Mouse (Mus musculus) midbrain, embryonic 15.5 days (tissue): ENCODE measurements around the gene Elmo2. TPM values are rescaled to one million over a fixed set of nuclear protein-coding genes. Genes with fewer than 3 reads are reported as not detected.
A peak's percentile ranks its signal among the peaks of the same experiment; 100 is the strongest.

Source experiments
- ATAC-seq: fragments of 200-750 bp; cut with Nextera tagmentation; replicated peaks from 2 replicates; pipeline ENCODE4 v1.8.0; 2017; ENCODE audit warnings: moderate TSS enrichment
- H3K27ac ChIP-seq: fragments of 300-500 bp; sonication (generic); 2 replicates; pipeline ENCODE4 v1.5.1; 2015; ENCODE audit warnings: mild to moderate bottlenecking, inconsistent platforms
- H3K27me3 ChIP-seq: fragments of 300-500 bp; sonication (generic); replicated peaks from 2 replicates; pipeline ENCODE4 v1.6.1; 2015; ENCODE audit warnings: inconsistent platforms
- H3K36me3 ChIP-seq: fragments of 300-500 bp; sonication (generic); replicated peaks from 2 replicates; pipeline ENCODE4 v1.6.1; 2015; ENCODE audit warnings: inconsistent platforms
- H3K4me1 ChIP-seq: fragments of 300-500 bp; sonication (generic); 2 replicates; pipeline ENCODE4 v1.6.1; 2015; ENCODE audit warnings: inconsistent platforms
- H3K4me2 ChIP-seq: fragments of 300-500 bp; sonication (generic); 2 replicates; pipeline ENCODE4 v1.6.1; 2015; ENCODE audit warnings: inconsistent platforms, mild to moderate bottlenecking, moderate library complexity
- H3K4me3 ChIP-seq: fragments of 300-500 bp; sonication (generic); 2 replicates; pipeline ENCODE4 v1.5.1; 2015; ENCODE audit warnings: mild to moderate bottlenecking, inconsistent platforms
- H3K9ac ChIP-seq: fragments of 300-500 bp; sonication (generic); 2 replicates; pipeline ENCODE4 v1.6.1; 2015; ENCODE audit warnings: mild to moderate bottlenecking, inconsistent platforms
- H3K9me3 ChIP-seq: fragments of 300-500 bp; sonication (generic); 2 replicates; pipeline ENCODE4 v1.6.1; 2016; ENCODE audit warnings: inconsistent platforms
- WGBS: fragments of 180-500 bp; shearing (Covaris S2); methylation state at CpG from one replicate; pipeline ENCODE4 v1.1.7; 2015; ENCODE audit warnings: mixed read lengths; 5-methylcytosine and 5-hydroxymethylcytosine counted together
- polyA plus RNA-seq: library from polyadenylated mRNA; unstranded; fragments of >200 nt; fragmentation: Nextera tagmentation; extraction: Ambion mirVana; gene quantifications from 2 replicates; pipeline ENCODE4 v1.2.1, GENCODE M21; 2015

Gene Elmo2
- polyA plus RNA-seq, 1 experiment from 2014 or later, result 111 TPM

GRCm38 (mm10) chr2:165321981-165322735, 4.1 kb downstream of the Elmo2 start:
- Histone ChIP-seq H3K9ac (no peak overlapping the region), H3K9me3 (no peaks in the 10 kb centered on the region), H3K36me3 (no peaks in the 10 kb centered on the region), H3K27me3 (no peaks in the 10 kb centered on the region), H3K4me3 (no peak overlapping the region), H3K27ac (no peak overlapping the region), H3K4me1 (peaks cover 76% of the 10 kb centered on the region), H3K4me2 (no peak overlapping the region)
- ATAC-seq, result no peak
- WGBS, result 88% methylated on average over 22 of the region's 22 CpGs

DNA sequence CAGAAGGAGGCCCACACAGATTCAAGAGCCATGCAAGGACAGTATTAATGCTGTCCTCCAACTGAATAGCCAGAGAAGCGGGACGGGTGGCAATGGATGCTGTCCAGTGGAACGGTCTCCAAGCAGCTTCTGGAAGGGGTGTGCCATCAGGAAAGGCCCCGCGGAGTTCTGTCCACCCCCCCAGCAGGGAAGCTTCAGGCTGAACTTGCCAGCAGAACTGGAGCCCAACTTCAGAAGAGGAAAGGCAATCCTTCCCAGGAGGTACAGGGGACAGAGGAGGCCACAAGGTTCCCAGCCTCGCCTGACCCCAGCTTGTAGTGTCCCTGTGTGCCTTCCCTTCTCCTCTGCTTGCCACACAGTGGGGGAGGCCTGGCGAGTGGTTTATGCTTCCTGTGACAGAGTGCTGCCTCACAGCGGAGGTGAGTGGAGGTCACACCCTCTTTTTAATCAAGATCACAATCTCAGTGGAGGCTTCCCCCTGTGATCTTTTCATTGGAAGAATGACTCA, 4.8 kb downstream of the Elmo2 start:
- Histone ChIP-seq H3K4me2 (no peak overlapping the region), H3K27me3 (no peaks in the 10 kb centered on the region), H3K36me3 (no peaks in the 10 kb centered on the region), H3K4me3 (no peak overlapping the region), H3K9ac (no peak overlapping the region), H3K27ac (peak overlapping the region; percentile 53), H3K9me3 (no peaks in the 10 kb centered on the region), H3K4me1 (peaks cover 80% of the 10 kb centered on the region)
- 51% methylated on average over 8 of the region's 8 CpGs for WGBS
- ATAC-seq, result no peak

DNA sequence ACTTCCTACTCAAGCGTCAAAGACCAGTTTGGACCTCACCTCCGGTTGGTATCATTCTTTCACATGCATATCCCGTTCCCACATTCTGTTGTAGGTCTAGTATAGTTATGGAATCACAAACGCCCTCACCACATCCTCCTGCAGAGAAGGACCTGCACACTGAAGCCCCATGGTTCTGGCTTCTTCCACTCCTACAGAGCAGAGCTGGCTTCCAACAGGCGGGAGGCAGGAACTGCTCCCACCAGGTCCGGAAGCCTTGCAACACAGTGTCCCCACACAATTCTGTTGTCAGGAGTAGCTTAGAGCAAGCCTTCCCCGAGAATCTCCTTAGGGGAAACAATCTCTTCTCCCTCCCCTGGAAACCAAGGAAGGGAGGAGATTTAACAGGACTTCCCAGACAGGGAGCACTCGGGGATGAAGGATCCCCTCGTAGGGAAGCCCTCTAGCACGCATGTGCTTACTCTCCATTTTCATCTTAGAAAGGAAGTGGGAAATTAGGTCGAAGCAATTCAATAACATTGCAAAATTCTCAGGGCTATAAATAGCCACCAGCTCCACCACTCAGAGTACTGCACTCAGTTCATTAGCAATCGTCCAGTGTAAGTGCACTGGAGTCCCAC, 5.6 kb downstream of the Elmo2 start:
- ATAC-seq, result no peak
- Histone ChIP-seq H3K4me2 (no peak overlapping the region), H3K4me3 (no peak overlapping the region), H3K4me1 (peaks cover 87% of the 10 kb centered on the region), H3K9me3 (no peaks in the 10 kb centered on the region), H3K27ac (peak overlapping the region; percentile 53), H3K27me3 (no peaks in the 10 kb centered on the region), H3K9ac (no peak overlapping the region), H3K36me3 (no peaks in the 10 kb centered on the region)
- 65% methylated on average over 12 of the region's 12 CpGs for WGBS

DNA sequence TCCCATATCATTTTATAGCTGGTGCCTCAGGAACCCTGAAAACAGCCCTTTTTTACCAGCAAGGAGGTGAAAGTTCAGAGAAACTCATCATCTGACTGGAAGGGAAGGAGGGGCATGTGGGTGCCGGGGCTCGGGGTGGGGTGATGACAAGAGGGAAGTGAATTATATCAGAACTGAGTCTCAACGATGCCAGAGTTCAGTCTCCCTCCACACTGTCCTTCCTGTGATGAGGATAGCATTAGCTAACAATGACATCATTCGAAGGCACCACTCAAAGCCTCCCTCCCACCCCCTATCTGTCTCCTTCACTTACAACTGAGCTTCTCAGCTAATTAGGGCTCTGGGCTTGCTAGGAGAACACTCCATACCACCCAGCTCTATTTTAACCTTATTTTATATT, 6.8 kb downstream of the Elmo2 start:
- no peak overlapping the region for H3K27ac ChIP-seq
- no peak for ATAC-seq
- WGBS, result 82% methylated on average over 4 of the region's 4 CpGs
- H3K4me2 ChIP-seq, result no peak overlapping the region
- H3K4me3 ChIP-seq, result no peak overlapping the region
- peaks cover 7% of the 10 kb centered on the region; the same call in 1 of the 2 replicates for H3K36me3 ChIP-seq
- no peaks in the 10 kb centered on the region for H3K27me3 ChIP-seq
- H3K9me3 ChIP-seq, result no peaks in the 10 kb centered on the region
- H3K9ac ChIP-seq, result no peak overlapping the region
- H3K4me1 ChIP-seq, result peaks cover 75% of the 10 kb centered on the region

- H3K9ac ChIP-seq, result no peak overlapping the region
- H3K36me3 ChIP-seq, result peaks cover 7% of the 10 kb centered on the region; the same call in 1 of the 2 replicates
- no peak overlapping the region for H3K4me3 ChIP-seq
- peaks cover 70% of the 10 kb centered on the region for H3K4me1 ChIP-seq
- peak overlapping the region; percentile 84; the same call in 1 of the 2 replicates for H3K27ac ChIP-seq
- WGBS, result 77% methylated on average over 7 of the region's 7 CpGs
- H3K4me2 ChIP-seq, result no peak overlapping the region
- H3K9me3 ChIP-seq, result no peaks in the 10 kb centered on the region
- H3K27me3 ChIP-seq, result no peaks in the 10 kb centered on the region
- ATAC-seq, result no peak
Observed at GRCm38 (mm10) chr2:165318941-165319340, 7.3 kb downstream of the Elmo2 start.

- no peaks in the 10 kb centered on the region for H3K27me3 ChIP-seq
- 37% methylated on average over 16 of the region's 16 CpGs for WGBS
- ATAC-seq, result no peak
- peaks cover 62% of the 10 kb centered on the region for H3K4me1 ChIP-seq
- peak overlapping the region; percentile 21; the same call in 1 of the 2 replicates for H3K4me2 ChIP-seq
- H3K27ac ChIP-seq, result peak overlapping the region; percentile 84
- peak overlapping the region; percentile 15; the same call in 1 of the 2 replicates for H3K9ac ChIP-seq
- peaks cover 9% of the 10 kb centered on the region; the same call in 1 of the 2 replicates for H3K36me3 ChIP-seq
- H3K9me3 ChIP-seq, result no peaks in the 10 kb centered on the region
- no peak overlapping the region for H3K4me3 ChIP-seq
Observed at GRCm38 (mm10) chr2:165317621-165318263, 8.5 kb downstream of the Elmo2 start.

DNA sequence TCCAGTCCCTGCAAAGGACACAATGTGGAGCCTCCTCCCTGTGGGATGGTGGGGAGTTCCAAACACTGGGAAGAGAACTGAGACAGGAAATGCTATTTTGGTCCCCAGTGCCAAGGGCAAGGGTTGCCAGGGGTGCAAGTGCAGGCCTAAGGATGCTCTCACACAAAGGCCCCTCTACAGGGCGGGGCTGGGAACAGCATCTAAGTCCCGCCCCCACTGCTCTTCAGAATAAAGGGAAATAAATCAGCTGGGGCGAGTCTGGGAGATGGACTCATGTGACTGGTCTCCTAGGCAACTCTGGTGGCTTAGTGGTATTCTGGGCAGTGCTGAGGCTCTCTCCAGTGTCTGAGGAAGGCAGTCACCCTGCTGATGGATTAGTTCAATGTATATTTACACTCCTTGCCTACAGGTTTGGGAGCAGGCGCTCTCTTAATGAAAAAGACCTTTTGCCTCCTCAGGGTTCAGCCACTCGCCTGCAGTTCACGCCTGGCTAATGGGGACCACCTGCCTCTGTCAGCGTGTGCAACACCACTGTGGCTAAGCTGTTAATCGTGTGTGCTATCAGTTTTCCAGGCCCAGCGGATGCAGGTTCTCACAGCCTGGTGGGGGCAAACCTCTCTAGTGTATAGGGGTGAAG, 9.3 kb downstream of the Elmo2 start:
- WGBS, result 2% methylated on average over 9 of the region's 9 CpGs
- Histone ChIP-seq H3K27me3 (no peaks in the 10 kb centered on the region), H3K4me2 (peak overlapping the region; percentile 23), H3K4me1 (peaks cover 59% of the 10 kb centered on the region), H3K9ac (peak overlapping the region; percentile 15; the same call in 1 of the 2 replicates), H3K4me3 (no peak overlapping the region), H3K9me3 (no peaks in the 10 kb centered on the region), H3K36me3 (peaks cover 12% of the 10 kb centered on the region; the same call in 1 of the 2 replicates), H3K27ac (peak overlapping the region; percentile 84)
- ATAC-seq, result peak; percentile 92

DNA sequence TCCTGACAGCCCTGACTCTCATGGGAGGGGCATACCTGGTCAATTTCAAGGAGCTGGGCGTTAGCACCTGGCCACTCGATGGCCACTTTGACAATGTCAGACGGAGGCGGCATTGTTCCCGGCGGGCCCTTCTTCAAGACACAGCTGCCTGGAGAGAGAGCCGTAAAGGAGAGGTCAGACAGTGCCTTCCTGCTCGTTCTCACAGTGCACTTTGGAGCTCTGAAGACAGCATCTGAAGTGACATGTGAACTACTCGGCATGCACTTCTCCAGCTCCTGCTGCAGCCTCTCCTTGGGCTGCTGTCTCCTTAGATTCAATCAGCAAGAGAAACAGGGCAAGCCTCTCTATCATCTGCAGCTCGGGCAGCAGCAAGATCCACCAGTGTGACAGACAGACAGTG, 10.1 kb downstream of the Elmo2 start:
- Histone ChIP-seq H3K4me2 (peak overlapping the region; percentile 23; the same call in 1 of the 2 replicates), H3K4me1 (peaks cover 56% of the 10 kb centered on the region), H3K9me3 (no peaks in the 10 kb centered on the region), H3K36me3 (peaks cover 12% of the 10 kb centered on the region; the same call in 1 of the 2 replicates), H3K9ac (peak overlapping the region; percentile 11; the same call in 1 of the 2 replicates), H3K27me3 (no peaks in the 10 kb centered on the region), H3K4me3 (no peak overlapping the region), H3K27ac (peak overlapping the region; percentile 84)
- ATAC-seq, result peak; percentile 10
- WGBS, result 31% methylated on average over 10 of the region's 10 CpGs

DNA sequence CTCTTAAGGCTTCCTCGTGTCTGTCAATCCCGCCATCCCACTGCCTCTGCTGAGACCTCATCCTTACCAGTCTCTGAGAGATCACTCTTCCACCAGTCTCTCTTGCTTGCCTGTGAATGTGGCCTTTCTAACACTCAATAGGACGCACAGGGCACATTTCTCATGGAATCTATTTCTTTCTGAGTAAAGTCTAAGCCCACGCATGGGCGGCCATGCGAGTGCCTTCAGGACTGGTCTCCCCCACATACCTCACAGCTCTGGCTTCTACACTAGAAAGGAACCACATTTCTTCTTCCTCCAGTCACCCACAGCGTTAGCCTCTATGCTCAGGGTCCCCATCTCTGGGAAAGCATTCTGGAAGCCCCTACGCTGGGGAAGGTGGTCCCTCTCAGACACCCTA, 12.1 kb downstream of the Elmo2 start:
- H3K9me3 ChIP-seq, result no peaks in the 10 kb centered on the region
- no peak overlapping the region for H3K27ac ChIP-seq
- no peak overlapping the region for H3K9ac ChIP-seq
- H3K27me3 ChIP-seq, result no peaks in the 10 kb centered on the region
- WGBS, result 68% methylated on average over 8 of the region's 8 CpGs
- H3K4me3 ChIP-seq, result no peak overlapping the region
- H3K36me3 ChIP-seq, result peaks cover 12% of the 10 kb centered on the region; the same call in 1 of the 2 replicates
- ATAC-seq, result no peak
- H3K4me1 ChIP-seq, result peaks cover 60% of the 10 kb centered on the region
- H3K4me2 ChIP-seq, result no peak overlapping the region

- peaks cover 12% of the 10 kb centered on the region; the same call in 1 of the 2 replicates for H3K36me3 ChIP-seq
- H3K27me3 ChIP-seq, result no peaks in the 10 kb centered on the region
- ATAC-seq, result no peak
- no peak overlapping the region for H3K4me3 ChIP-seq
- H3K9me3 ChIP-seq, result no peaks in the 10 kb centered on the region
- H3K27ac ChIP-seq, result no peak overlapping the region
- peaks cover 46% of the 10 kb centered on the region for H3K4me1 ChIP-seq
- no peak overlapping the region for H3K4me2 ChIP-seq
- WGBS, result 64% methylated on average over 7 of the region's 7 CpGs
- H3K9ac ChIP-seq, result no peak overlapping the region
Observed at GRCm38 (mm10) chr2:165312381-165312780, 13.9 kb downstream of the Elmo2 start.

DNA sequence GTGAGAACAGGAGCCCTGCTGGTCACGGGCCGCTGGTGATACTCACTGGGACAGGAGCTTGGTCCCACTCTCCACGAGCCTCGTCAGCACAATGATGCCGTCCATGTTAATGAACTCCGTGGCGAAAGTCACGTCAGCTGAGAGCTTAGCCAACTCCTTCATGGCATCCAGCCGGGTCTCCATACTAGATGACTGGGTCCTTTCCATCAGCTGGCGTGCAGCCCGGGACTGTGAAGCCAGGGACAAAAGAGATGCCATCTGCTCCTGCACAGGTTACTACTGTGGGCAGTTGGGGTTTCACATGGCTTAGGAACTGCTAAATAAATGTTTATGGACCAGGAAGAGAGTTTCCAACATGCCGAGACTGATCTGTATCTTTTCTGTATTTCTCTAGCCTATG, 14.7 kb downstream of the Elmo2 start:
- 42% methylated on average over 12 of the region's 12 CpGs for WGBS
- ATAC-seq, result no peak
- Histone ChIP-seq H3K36me3 (peaks cover 16% of the 10 kb centered on the region; the same call in 1 of the 2 replicates), H3K9ac (no peak overlapping the region), H3K9me3 (no peaks in the 10 kb centered on the region), H3K4me1 (peaks cover 37% of the 10 kb centered on the region), H3K4me3 (no peak overlapping the region), H3K27ac (peak overlapping the region; percentile 46), H3K4me2 (no peak overlapping the region), H3K27me3 (no peaks in the 10 kb centered on the region)
